Mouse (Mus musculus) liver, adult 2 months (tissue): ENCODE data around the gene Coa6.
A peak's percentile ranks its signal among the peaks of the same experiment; 100 is the strongest.

Experiments used
- CTCF ChIP-seq: fragments of 200-500 bp; IDR thresholded peaks from 2 replicates; pipeline ENCODE4 v1.5.1; 2011; ENCODE audit warnings: low read depth, low read length, control low read depth
- POLR2A ChIP-seq: fragments of 200-500 bp; IDR thresholded peaks from 2 replicates; pipeline ENCODE4 v1.6.1; 2011; ENCODE audit warnings: low read length, control low read depth; ENCODE audit not compliant: insufficient read depth; ENCODE audit errors: extremely low read depth

DNA sequence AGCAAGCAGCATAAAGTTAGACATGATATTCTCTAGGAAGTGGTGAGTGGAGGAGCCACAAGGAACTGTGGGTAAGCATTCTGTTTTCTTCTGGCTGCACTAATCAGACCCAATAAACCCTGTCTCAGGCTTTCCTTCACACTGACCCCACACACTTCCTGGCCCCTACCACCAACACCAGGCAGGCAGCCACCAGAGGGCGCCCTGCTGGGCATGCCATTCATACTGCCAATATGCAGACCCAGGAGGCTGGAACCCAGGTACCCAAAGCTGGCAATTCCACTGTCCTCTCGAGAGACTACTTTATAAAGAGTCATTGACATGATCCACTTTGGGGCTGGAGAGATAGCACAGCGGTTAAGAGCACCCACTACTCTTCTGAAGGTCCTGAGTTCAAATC is 38.0 kb downstream of the Coa6 start:
- TF ChIP-seq CTCF = peak; percentile 81
- no peak for TF ChIP-seq POLR2A
